7 mouse cellular contexts compared by ENCODE assay signal in the genomic region with DNA sequence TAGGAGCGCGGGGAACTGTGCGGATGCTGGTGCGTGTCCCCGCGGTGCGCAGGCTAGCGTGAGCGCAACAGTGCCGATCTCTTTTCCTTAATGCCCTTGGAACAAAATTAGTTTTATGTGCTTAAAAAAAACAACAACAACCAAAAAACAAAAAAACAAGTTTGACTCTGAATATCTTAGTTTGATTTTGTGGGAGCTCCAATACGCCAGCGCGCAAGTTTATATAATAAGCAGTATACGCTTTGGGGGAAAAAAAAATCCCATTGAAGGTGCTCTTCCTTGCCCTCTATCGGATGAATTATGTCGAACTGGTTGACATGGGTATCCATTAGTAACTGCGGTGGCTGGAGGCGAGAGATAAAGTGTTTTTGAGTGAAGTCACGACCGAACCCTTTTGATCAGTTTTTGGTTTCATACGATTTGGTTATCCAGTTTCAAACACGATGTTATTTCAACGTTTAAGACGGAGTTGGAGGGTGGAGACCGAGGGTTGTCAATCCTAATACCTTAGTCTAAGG. TPM values are rescaled to one million over a fixed set of nuclear protein-coding genes. Genes with fewer than 3 reads are reported as not detected.
DNase-seq lines count a peak whose midpoint lies in the region; ATAC-seq and TF ChIP-seq lines count a peak whose summit lies in the region.

No protein-coding gene starts in this region.

- H3K4me3 ChIP-seq in brown adipose tissue, adult 24 weeks (ENCODE audit: insufficient read depth, low read depth, low read length) = peak overlapping the region; percentile 58
- peak overlapping the region; percentile 56 for H3K4me3 ChIP-seq in embryonic fibroblast, embryonic 13.5 days (ENCODE audit: insufficient read depth, low read length)
- H3K4me3 ChIP-seq in limb, embryonic 10.5 days = peak overlapping the region; percentile 71
- H3K4me3 ChIP-seq in neural tube, embryonic 12.5 days = peak overlapping the region; percentile 63

- no peak for TF ChIP-seq CTCF in embryonic fibroblast, embryonic 13.5 days (IDR thresholded peaks at IDR 0.05; ENCODE audit: borderline replicate concordance, insufficient read depth, low read length)

- H3K27me3 ChIP-seq in limb, embryonic 10.5 days (ENCODE audit: low read depth, poor library complexity, severe bottlenecking) = peaks cover 29% of the 10 kb centered on the region
- peaks cover 18% of the 10 kb centered on the region for H3K27me3 ChIP-seq in neural tube, embryonic 12.5 days (replicated peaks)

- peak overlapping the region; percentile 61 for H3K9ac ChIP-seq in neural tube, embryonic 12.5 days

- H3K9me3 ChIP-seq in limb, embryonic 10.5 days (replicated peaks) = no peaks in the 10 kb centered on the region
- no peaks in the 10 kb centered on the region for H3K9me3 ChIP-seq in neural tube, embryonic 12.5 days

- no peak for TF ChIP-seq POLR2A in embryonic fibroblast, embryonic 13.5 days (IDR thresholded peaks at IDR 0.05; ENCODE audit: low read depth, low read length)

- peak; percentile 31 for DNase-seq in right cerebral cortex, adult 18-20 months
- DNase-seq in right cerebral cortex, postnatal 25 days = no peak
- no peak for DNase-seq in limb, embryonic 10.5 days (ENCODE audit: low spot score)
- no peak for DNase-seq in urinary bladder, postnatal 36 days (ENCODE audit: low spot score in 2 of 2)

- no peaks in the 10 kb centered on the region for H3K4me1 ChIP-seq in brown adipose tissue, adult 24 weeks (ENCODE audit: control insufficient read depth, insufficient read depth, insufficient read length, low read length)
- peaks cover 6% of the 10 kb centered on the region for H3K4me1 ChIP-seq in embryonic fibroblast, embryonic 13.5 days (ENCODE audit: control insufficient read depth, insufficient read depth, low read length)
- H3K4me1 ChIP-seq in limb, embryonic 10.5 days = peaks cover 10% of the 10 kb centered on the region
- peaks cover 5% of the 10 kb centered on the region; the same call in 1 of the 2 replicates for H3K4me1 ChIP-seq in neural tube, embryonic 12.5 days

- no peaks in the 10 kb centered on the region for H3K36me3 ChIP-seq in limb, embryonic 10.5 days
- H3K36me3 ChIP-seq in neural tube, embryonic 12.5 days = no peaks in the 10 kb centered on the region

- ATAC-seq in neural tube, embryonic 12.5 days (ENCODE audit: low FRiP score, low read depth) = no peak

- WGBS in limb, embryonic 10.5 days = 7% methylated on average over 25 of the region's 25 CpGs
- 6% methylated on average over 25 of the region's 25 CpGs for WGBS in neural tube, embryonic 12.5 days

- no peak overlapping the region for H3K27ac ChIP-seq in brown adipose tissue, adult 24 weeks (replicated peaks; ENCODE audit: low read depth, low read length)
- no peak overlapping the region for H3K27ac ChIP-seq in embryonic fibroblast, embryonic 13.5 days (ENCODE audit: insufficient read depth, low read length)
- H3K27ac ChIP-seq in limb, embryonic 10.5 days = no peak overlapping the region
- H3K27ac ChIP-seq in neural tube, embryonic 12.5 days = no peak overlapping the region

- H3K4me2 ChIP-seq in neural tube, embryonic 12.5 days (replicated peaks) = peak overlapping the region; percentile 100

RNA-seq across cellular contexts. Expression of gene Specc1, which starts 0.8 kb away (rescaled TPM):
- polyA plus RNA-seq in brown adipose tissue, adult 24 weeks (2012; ENCODE audit: insufficient read depth, insufficient read length, missing spikeins) = 0.58 and 2.5 TPM in 2 replicates
- polyA plus RNA-seq in embryonic fibroblast, embryonic 13.5 days (2011; ENCODE audit: insufficient read length, low read depth, missing spikeins) = 47.3 and 93.9 TPM in 2 replicates
- polyA plus RNA-seq in limb, embryonic 10.5 days (2016; fragmentation: Nextera tagmentation; extraction: Ambion mirVana) = 11.7 and 16.5 TPM in 2 replicates
- 14.1 and 16.6 TPM in 2 replicates for polyA plus RNA-seq in neural tube, embryonic 12.5 days (2016; fragmentation: Nextera tagmentation; extraction: Ambion mirVana)

RNA-seq across cellular contexts. Expression of gene Akap10, which starts 27.3 kb away (rescaled TPM):
- polyA plus RNA-seq in brown adipose tissue, adult 24 weeks (2012; ENCODE audit: insufficient read depth, insufficient read length, missing spikeins) = 10.1 and 12.4 TPM in 2 replicates
- 17.6 and 20.0 TPM in 2 replicates for polyA plus RNA-seq in embryonic fibroblast, embryonic 13.5 days (2011; ENCODE audit: insufficient read length, low read depth, missing spikeins)
- polyA plus RNA-seq in limb, embryonic 10.5 days (2016; fragmentation: Nextera tagmentation; extraction: Ambion mirVana) = 18.2 and 18.8 TPM in 2 replicates
- polyA plus RNA-seq in neural tube, embryonic 12.5 days (2016; fragmentation: Nextera tagmentation; extraction: Ambion mirVana) = 19.0 and 19.4 TPM in 2 replicates
